Mouse (Mus musculus): Measurements from ENCODE around the gene Prss22. TPM values are rescaled to one million over a fixed set of nuclear protein-coding genes. Genes with fewer than 3 reads are reported as not detected.

The Prss22 gene
- polyA plus RNA-seq (2014; fragmentation: Illumina TruSeq; extraction: RNeasy Lipid Tissue Mini Kit (QIAGEN cat#74804); ENCODE audit: low read depth, low replicate concordance) = not detected

GRCm38 (mm10) chr17:23997901-23998300 lies at the start of gene Prss22:
Gene Prss22 (minus strand): TSS chr17:23998100.

GRCm38 (mm10) chr17:24037844-24038243 lies 39.9 kb upstream of the Prss22 start, which contains the start of gene Prss27:
Gene Prss27 (plus strand): TSS chr17:24038144.

GRCm38 (mm10) chr17:23980297-23980909 lies 17.5 kb downstream of the Prss22 start, which contains the start of gene Prss30:
Gene Prss30 (minus strand): TSS chr17:23980566.

GRCm38 (mm10) chr17:23955174-23955573 lies 42.7 kb downstream of the Prss22 start, which contains the start of gene Sbpl:
Gene Sbpl (minus strand): TSS chr17:23955274.

Other genes starting within 250 kb of the Prss22 start
- gene Flywch1, start 226.5 kb downstream of the Prss22 start, polyA plus RNA-seq (2014; fragmentation: Illumina TruSeq; extraction: RNeasy Lipid Tissue Mini Kit (QIAGEN cat#74804); ENCODE audit: low read depth, low replicate concordance) = 7.3 TPM
- 1.9 TPM for gene Flywch2, start 212.0 kb downstream of the Prss22 start, polyA plus RNA-seq (2014; fragmentation: Illumina TruSeq; extraction: RNeasy Lipid Tissue Mini Kit (QIAGEN cat#74804); ENCODE audit: low read depth, low replicate concordance)
- gene Srrm2, start 207.6 kb downstream of the Prss22 start, polyA plus RNA-seq (2014; fragmentation: Illumina TruSeq; extraction: RNeasy Lipid Tissue Mini Kit (QIAGEN cat#74804); ENCODE audit: low read depth, low replicate concordance) = 89.6 TPM
- 40.8 TPM for gene Elob, start 169.0 kb downstream of the Prss22 start, polyA plus RNA-seq (2014; fragmentation: Illumina TruSeq; extraction: RNeasy Lipid Tissue Mini Kit (QIAGEN cat#74804); ENCODE audit: low read depth, low replicate concordance)
- not detected for gene Prss33, start 162.0 kb downstream of the Prss22 start, polyA plus RNA-seq (2014; fragmentation: Illumina TruSeq; extraction: RNeasy Lipid Tissue Mini Kit (QIAGEN cat#74804); ENCODE audit: low read depth, low replicate concordance)
- not detected for gene Prss32, start 154.2 kb downstream of the Prss22 start, polyA plus RNA-seq (2014; fragmentation: Illumina TruSeq; extraction: RNeasy Lipid Tissue Mini Kit (QIAGEN cat#74804); ENCODE audit: low read depth, low replicate concordance)
- gene Prss41, start 153.9 kb downstream of the Prss22 start, polyA plus RNA-seq (2014; fragmentation: Illumina TruSeq; extraction: RNeasy Lipid Tissue Mini Kit (QIAGEN cat#74804); ENCODE audit: low read depth, low replicate concordance) = 2.3 TPM
- gene Prss21, start 130.0 kb downstream of the Prss22 start, polyA plus RNA-seq (2014; fragmentation: Illumina TruSeq; extraction: RNeasy Lipid Tissue Mini Kit (QIAGEN cat#74804); ENCODE audit: low read depth, low replicate concordance) = 34.8 TPM
- gene Dcpp1, start 117.2 kb downstream of the Prss22 start, polyA plus RNA-seq (2014; fragmentation: Illumina TruSeq; extraction: RNeasy Lipid Tissue Mini Kit (QIAGEN cat#74804); ENCODE audit: low read depth, low replicate concordance) = not detected
- gene Dcpp2, start 117.2 kb downstream of the Prss22 start, polyA plus RNA-seq (2014; fragmentation: Illumina TruSeq; extraction: RNeasy Lipid Tissue Mini Kit (QIAGEN cat#74804); ENCODE audit: low read depth, low replicate concordance) = not detected
- gene Dcpp3, start 80.6 kb downstream of the Prss22 start, polyA plus RNA-seq (2014; fragmentation: Illumina TruSeq; extraction: RNeasy Lipid Tissue Mini Kit (QIAGEN cat#74804); ENCODE audit: low read depth, low replicate concordance) = not detected
- not detected for gene Sbp, start 56.4 kb downstream of the Prss22 start, polyA plus RNA-seq (2014; fragmentation: Illumina TruSeq; extraction: RNeasy Lipid Tissue Mini Kit (QIAGEN cat#74804); ENCODE audit: low read depth, low replicate concordance)
- not detected for gene Sbpl, start 42.8 kb downstream of the Prss22 start, polyA plus RNA-seq (2014; fragmentation: Illumina TruSeq; extraction: RNeasy Lipid Tissue Mini Kit (QIAGEN cat#74804); ENCODE audit: low read depth, low replicate concordance)
- not detected for gene Prss30, start 17.5 kb downstream of the Prss22 start, polyA plus RNA-seq (2014; fragmentation: Illumina TruSeq; extraction: RNeasy Lipid Tissue Mini Kit (QIAGEN cat#74804); ENCODE audit: low read depth, low replicate concordance)
- gene Prss27, start 40.0 kb upstream of the Prss22 start, polyA plus RNA-seq (2014; fragmentation: Illumina TruSeq; extraction: RNeasy Lipid Tissue Mini Kit (QIAGEN cat#74804); ENCODE audit: low read depth, low replicate concordance) = not detected
- gene Kctd5, start 75.4 kb upstream of the Prss22 start, polyA plus RNA-seq (2014; fragmentation: Illumina TruSeq; extraction: RNeasy Lipid Tissue Mini Kit (QIAGEN cat#74804); ENCODE audit: low read depth, low replicate concordance) = 19.6 TPM
- gene Pdpk1, start 152.8 kb upstream of the Prss22 start, polyA plus RNA-seq (2014; fragmentation: Illumina TruSeq; extraction: RNeasy Lipid Tissue Mini Kit (QIAGEN cat#74804); ENCODE audit: low read depth, low replicate concordance) = 282 TPM
- 1.1 TPM for gene Amdhd2, start 165.7 kb upstream of the Prss22 start, polyA plus RNA-seq (2014; fragmentation: Illumina TruSeq; extraction: RNeasy Lipid Tissue Mini Kit (QIAGEN cat#74804); ENCODE audit: low read depth, low replicate concordance)
- gene Atp6v0c, start 171.6 kb upstream of the Prss22 start, polyA plus RNA-seq (2014; fragmentation: Illumina TruSeq; extraction: RNeasy Lipid Tissue Mini Kit (QIAGEN cat#74804); ENCODE audit: low read depth, low replicate concordance) = 19.8 TPM
- gene Tbc1d24, start 207.5 kb upstream of the Prss22 start, polyA plus RNA-seq (2014; fragmentation: Illumina TruSeq; extraction: RNeasy Lipid Tissue Mini Kit (QIAGEN cat#74804); ENCODE audit: low read depth, low replicate concordance) = 3.0 TPM
- gene Ntn3, start 211.4 kb upstream of the Prss22 start, polyA plus RNA-seq (2014; fragmentation: Illumina TruSeq; extraction: RNeasy Lipid Tissue Mini Kit (QIAGEN cat#74804); ENCODE audit: low read depth, low replicate concordance) = 0.06 TPM
- 1.2 TPM for gene Tedc2, start 222.8 kb upstream of the Prss22 start, polyA plus RNA-seq (2014; fragmentation: Illumina TruSeq; extraction: RNeasy Lipid Tissue Mini Kit (QIAGEN cat#74804); ENCODE audit: low read depth, low replicate concordance)

All from testis, adult 10 weeks (tissue).